Mouse (Mus musculus) neural tube, embryonic 11.5 days (tissue): Measurements from ENCODE around the gene Casc3. TPM values are rescaled to one million over a fixed set of nuclear protein-coding genes. Genes with fewer than 3 reads are reported as not detected.

Experiments used
- ATAC-seq: fragments of 200-750 bp; cut with Nextera tagmentation; 2 replicates; pipeline ENCODE4 v1.8.0; 2017; ENCODE audit warnings: moderate number of reproducible peaks, mild to moderate bottlenecking, moderate TSS enrichment, moderate library complexity; ENCODE audit not compliant: insufficient read depth, low FRiP score, low TSS enrichment
- DNase-seq: peaks from one replicate; pipeline ENCODE4 v3.0.0-alpha.2; 2015; ENCODE audit warnings: low spot score
- H3K27ac ChIP-seq: fragments of 300-500 bp; sonication (generic); 2 replicates; pipeline ENCODE4 v1.5.1; 2014; ENCODE audit warnings: low read depth, mild to moderate bottlenecking, low read length
- H3K27me3 ChIP-seq: fragments of 300-500 bp; sonication (generic); 2 replicates; pipeline ENCODE4 v1.6.1; 2014; ENCODE audit warnings: mild to moderate bottlenecking, low read length, mixed read lengths; ENCODE audit not compliant: control insufficient read depth, insufficient read depth
- H3K36me3 ChIP-seq: fragments of 300-500 bp; sonication (generic); 2 replicates; pipeline ENCODE4 v1.6.1; 2014; ENCODE audit warnings: mild to moderate bottlenecking, low read length, moderate library complexity, mixed read lengths; ENCODE audit not compliant: control insufficient read depth, insufficient read depth
- H3K4me1 ChIP-seq: fragments of 300-500 bp; sonication (generic); 2 replicates; pipeline ENCODE4 v1.6.1; 2014; ENCODE audit warnings: low read length, mixed read lengths; ENCODE audit not compliant: control insufficient read depth, insufficient read depth
- H3K4me2 ChIP-seq: fragments of 300-500 bp; sonication (generic); 2 replicates; pipeline ENCODE4 v1.6.1; 2014; ENCODE audit warnings: low read depth, mild to moderate bottlenecking, moderate library complexity
- H3K4me3 ChIP-seq: fragments of 300-500 bp; sonication (generic); 2 replicates; pipeline ENCODE4 v1.5.1; 2014; ENCODE audit warnings: low read depth, low read length
- H3K9ac ChIP-seq: fragments of 300-500 bp; sonication (generic); 2 replicates; pipeline ENCODE4 v1.6.1; 2014; ENCODE audit warnings: mild to moderate bottlenecking, low read length
- H3K9me3 ChIP-seq: fragments of 300-500 bp; sonication (generic); 2 replicates; pipeline ENCODE4 v1.6.1; 2016; ENCODE audit warnings: low read length; ENCODE audit not compliant: control insufficient read depth
- WGBS: fragments of 180-500 bp; shearing (Covaris S2); extraction: QIAGEN DNeasy Blood & Tissue Kit; methylation state at CpG from one replicate; pipeline ENCODE4 v1.1.7; 2014; 5-methylcytosine and 5-hydroxymethylcytosine counted together
- polyA plus RNA-seq: library from polyadenylated mRNA; unstranded; fragments of >200 nt; fragmentation: Nextera tagmentation; extraction: Ambion mirVana; gene quantifications from 2 replicates; pipeline ENCODE4 v1.2.1, GENCODE M21; 2014

Casc3 gene
- polyA plus RNA-seq, 1 experiment from 2014 or later = 59.4 TPM

DNA sequence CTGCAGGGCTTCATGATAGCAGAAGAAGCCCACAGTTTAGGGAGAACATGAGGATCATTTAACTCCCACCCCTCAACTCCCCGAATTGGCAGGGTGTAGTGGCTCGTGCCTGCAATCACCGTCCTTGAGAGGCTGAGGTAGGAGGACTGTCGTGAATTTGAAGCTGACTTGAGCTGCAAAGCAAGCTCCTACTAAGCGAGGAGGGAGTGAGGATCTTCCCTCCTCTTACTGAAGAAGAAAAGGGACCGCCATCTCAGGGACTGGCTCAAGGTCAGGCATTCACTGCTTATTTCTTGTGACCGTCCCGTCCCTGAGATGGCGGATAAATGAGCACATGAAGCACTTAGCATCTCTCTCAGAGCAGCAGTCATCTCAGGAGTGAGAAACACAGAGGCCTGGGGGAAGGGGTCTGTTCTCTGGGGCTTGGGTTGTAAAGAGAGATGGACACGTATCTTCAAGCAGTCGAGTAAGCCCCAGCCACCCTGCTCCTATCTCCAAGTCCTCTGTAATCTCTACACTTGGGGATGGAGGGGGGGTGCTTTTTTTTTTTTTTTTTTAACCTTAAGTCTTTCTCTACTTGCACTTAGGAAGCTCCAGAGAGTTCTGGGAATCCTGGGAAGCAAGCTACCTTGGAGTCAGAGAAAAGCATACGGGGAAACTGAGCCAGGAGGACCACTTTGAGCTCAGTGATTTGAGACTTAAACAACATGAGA lies 28.5 kb upstream of the Casc3 start:
- H3K9me3 ChIP-seq = no peaks in the 10 kb centered on the region
- H3K9ac ChIP-seq = no peak overlapping the region
- ATAC-seq (no peak), DNase-seq (no peak)
- peaks cover 28% of the 10 kb centered on the region for H3K4me1 ChIP-seq
- H3K27ac ChIP-seq = peak overlapping the region; percentile 9; the same call in 1 of the 2 replicates
- H3K4me2 ChIP-seq = no peak overlapping the region
- no peak overlapping the region for H3K4me3 ChIP-seq
- no peaks in the 10 kb centered on the region for H3K27me3 ChIP-seq
- 42% methylated on average over 12 of the region's 12 CpGs for WGBS
- H3K36me3 ChIP-seq = no peaks in the 10 kb centered on the region

DNA sequence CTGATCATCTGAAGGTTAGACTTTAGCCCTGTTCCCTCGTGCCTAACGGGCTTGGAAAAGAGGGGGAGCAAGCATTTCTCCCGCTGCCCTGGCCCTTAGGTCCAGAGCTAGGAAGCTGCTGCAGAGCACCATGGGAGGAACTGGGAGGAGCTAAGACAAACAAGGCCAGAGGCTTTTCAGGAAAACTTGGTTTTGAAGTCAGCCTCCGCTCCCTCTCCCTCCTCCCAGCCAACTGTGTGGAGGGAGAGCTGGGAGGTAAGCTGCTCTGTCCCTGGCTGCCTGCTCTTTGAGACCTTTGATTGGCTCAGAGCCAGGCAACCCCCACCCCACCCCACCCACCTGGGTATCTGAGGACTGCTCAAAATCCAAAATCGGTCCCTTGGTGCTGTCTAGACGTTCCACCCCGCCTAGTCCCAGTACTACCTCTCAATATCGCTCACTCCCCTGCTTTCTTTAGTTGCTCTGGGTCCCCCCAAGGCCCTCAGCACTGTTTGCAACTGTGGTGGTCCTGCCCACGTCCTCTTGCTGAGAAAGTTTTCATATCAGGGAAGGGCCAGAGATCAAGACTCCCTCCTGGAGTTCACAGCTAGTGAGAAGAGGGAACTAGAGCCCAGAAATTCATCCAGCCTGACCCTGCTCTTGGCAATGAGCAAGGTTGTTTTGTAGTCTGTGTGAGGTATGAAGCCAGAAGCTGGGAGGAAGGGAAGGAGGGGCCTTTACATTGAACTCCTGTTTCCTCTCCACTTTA lies 27.7 kb upstream of the Casc3 start:
- ATAC-seq = no peak
- peak overlapping the region; percentile 50 for H3K27ac ChIP-seq
- no peak overlapping the region for H3K9ac ChIP-seq
- H3K4me3 ChIP-seq = no peak overlapping the region
- H3K36me3 ChIP-seq = no peaks in the 10 kb centered on the region
- H3K9me3 ChIP-seq = no peaks in the 10 kb centered on the region
- no peaks in the 10 kb centered on the region for H3K27me3 ChIP-seq
- WGBS = 14% methylated on average over 9 of the region's 9 CpGs
- H3K4me2 ChIP-seq = peak overlapping the region; percentile 6; the same call in 1 of the 2 replicates
- peak; percentile 45 for DNase-seq
- peaks cover 31% of the 10 kb centered on the region for H3K4me1 ChIP-seq

DNA sequence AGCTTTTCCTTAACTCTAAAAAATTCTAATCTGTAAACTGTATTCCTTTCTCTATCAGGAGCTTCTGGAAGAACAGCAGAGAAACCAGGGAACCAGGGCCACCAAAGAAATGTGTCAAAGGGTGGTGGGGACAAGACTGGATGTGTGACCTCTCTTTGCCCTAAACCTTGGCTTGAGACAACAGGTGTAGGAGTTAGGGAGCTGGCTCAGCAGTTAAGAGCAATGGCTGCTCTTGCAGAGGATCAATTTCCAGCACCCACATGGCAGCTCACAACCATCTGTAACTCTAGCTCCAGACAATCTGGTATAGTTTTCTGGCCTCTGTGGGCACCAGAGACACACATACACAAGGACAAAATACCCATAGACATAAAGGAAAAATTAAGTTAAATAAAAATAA lies 26.8 kb upstream of the Casc3 start:
- no peak overlapping the region for H3K9ac ChIP-seq
- no peaks in the 10 kb centered on the region for H3K27me3 ChIP-seq
- H3K4me3 ChIP-seq = no peak overlapping the region
- peaks cover 39% of the 10 kb centered on the region for H3K4me1 ChIP-seq
- no peak overlapping the region for H3K27ac ChIP-seq
- no peaks in the 10 kb centered on the region for H3K36me3 ChIP-seq
- ATAC-seq (no peak), DNase-seq (no peak)
- no peaks in the 10 kb centered on the region for H3K9me3 ChIP-seq
- no peak overlapping the region for H3K4me2 ChIP-seq

DNA sequence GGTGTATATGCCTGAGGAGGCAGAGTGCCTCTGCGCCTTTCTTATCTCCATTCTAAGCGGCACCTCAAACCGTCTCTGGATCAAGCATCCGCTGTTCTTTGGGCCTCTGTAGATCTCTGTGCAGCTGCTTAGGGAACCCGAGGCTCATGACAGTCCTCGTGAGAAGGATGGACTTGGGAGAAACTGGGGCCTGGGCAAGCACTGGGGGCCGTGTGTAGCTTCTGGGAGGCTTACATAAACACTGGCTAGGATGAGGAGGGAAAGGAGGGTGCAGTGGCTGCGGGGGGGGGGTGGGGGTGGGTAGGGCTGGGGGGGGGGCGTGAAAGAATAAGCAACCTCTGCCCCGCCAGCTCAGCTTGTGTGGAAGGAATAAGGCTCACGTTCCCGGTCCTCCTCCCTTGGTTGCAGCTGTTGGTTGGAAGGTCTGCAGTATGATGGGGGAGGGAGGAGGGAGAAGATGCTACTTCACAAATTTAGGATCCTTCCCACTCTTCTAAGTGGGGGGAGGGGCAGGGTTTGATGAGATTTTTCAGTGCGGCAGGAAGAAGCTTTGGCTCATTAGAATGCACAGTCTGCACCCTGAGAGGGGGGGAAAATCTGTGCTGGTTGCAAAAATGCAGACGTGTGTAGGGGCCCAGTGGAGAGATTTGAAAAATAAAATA lies 22.7 kb upstream of the Casc3 start:
- DNase-seq (no peak), ATAC-seq (no peak)
- Histone ChIP-seq H3K36me3 (no peaks in the 10 kb centered on the region), H3K4me2 (no peak overlapping the region; the same call in 1 of the 2 replicates), H3K9me3 (no peaks in the 10 kb centered on the region), H3K27me3 (no peaks in the 10 kb centered on the region), H3K4me3 (no peak overlapping the region), H3K9ac (no peak overlapping the region), H3K4me1 (peaks cover 26% of the 10 kb centered on the region), H3K27ac (peak overlapping the region; percentile 80; the same call in 1 of the 2 replicates)
- WGBS = 18% methylated on average over 14 of the region's 14 CpGs

DNA sequence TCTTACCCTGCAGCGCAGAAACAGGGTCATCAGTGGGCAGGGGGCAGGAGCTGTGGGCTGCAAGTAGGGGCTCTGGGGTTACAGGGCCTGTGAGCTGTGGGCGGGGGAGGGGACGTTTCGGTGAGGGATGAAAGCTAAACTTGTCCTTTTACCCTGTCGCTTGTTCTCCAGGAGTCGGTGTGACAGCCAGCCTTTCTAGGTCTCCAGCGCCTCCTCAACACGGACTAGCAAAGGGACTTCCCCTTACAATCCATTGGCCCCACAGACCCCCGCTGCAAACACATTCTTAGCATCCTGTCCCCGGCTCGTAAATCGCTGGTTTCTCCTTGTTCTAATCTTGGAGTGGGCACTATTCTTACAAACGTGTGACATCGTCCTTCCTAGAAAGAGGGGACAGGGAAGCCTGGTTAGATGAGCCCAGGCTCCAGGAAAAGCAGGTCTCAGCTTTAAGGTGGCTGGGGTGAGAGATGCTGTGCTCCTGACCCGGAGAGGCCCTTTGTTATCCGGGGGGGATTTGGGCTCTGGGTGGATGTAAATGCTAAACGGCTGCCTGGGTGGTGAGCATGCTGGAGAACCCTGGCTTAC lies 22.0 kb upstream of the Casc3 start:
- no peak for DNase-seq
- peaks cover 26% of the 10 kb centered on the region for H3K4me1 ChIP-seq
- H3K4me2 ChIP-seq = peak overlapping the region; percentile 41

DNA sequence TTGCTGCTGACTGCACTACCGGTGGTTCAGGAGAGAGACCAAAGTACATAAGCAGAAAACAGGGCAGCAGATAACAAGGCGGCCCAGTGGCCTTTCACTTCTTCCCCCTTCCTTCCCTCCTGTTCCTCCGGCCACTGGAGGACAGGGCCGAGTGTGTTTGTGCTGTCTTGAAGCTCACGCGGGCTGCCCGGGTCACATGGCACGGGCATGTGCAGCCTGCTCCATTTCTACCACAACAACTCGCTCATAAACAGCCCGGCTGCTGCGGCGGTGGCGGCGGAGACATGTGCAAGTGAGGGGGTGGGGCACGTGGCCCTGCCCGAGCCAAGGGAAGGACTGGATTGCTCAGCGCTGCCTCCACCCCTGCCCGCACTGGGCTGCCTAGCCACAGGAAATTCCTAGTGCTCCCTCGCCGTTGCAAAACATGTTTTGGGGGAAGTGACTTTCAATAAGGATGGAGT lies 21.4 kb upstream of the Casc3 start:
- Histone ChIP-seq H3K4me2 (peak overlapping the region; percentile 41), H3K4me3 (peak overlapping the region; percentile 11; the same call in 1 of the 2 replicates), H3K9me3 (no peaks in the 10 kb centered on the region), H3K9ac (peak overlapping the region; percentile 44), H3K4me1 (peaks cover 26% of the 10 kb centered on the region), H3K27ac (peak overlapping the region; percentile 80), H3K27me3 (no peaks in the 10 kb centered on the region), H3K36me3 (no peaks in the 10 kb centered on the region)
- DNase-seq (peak; percentile 78), ATAC-seq (no peak; the same call in 1 of the 2 replicates)
- WGBS = under 1% methylated on average over 20 of the region's 20 CpGs

More for the DNA sequence above, 22.0 kb upstream of the Casc3 start:
- Histone ChIP-seq H3K4me3 (peak overlapping the region; percentile 11; the same call in 1 of the 2 replicates), H3K9me3 (no peaks in the 10 kb centered on the region), H3K36me3 (no peaks in the 10 kb centered on the region), H3K27me3 (no peaks in the 10 kb centered on the region), H3K9ac (peak overlapping the region; percentile 44), H3K27ac (peak overlapping the region; percentile 80)
- WGBS = 2% methylated on average over 17 of the region's 17 CpGs
- no peak for ATAC-seq

DNA sequence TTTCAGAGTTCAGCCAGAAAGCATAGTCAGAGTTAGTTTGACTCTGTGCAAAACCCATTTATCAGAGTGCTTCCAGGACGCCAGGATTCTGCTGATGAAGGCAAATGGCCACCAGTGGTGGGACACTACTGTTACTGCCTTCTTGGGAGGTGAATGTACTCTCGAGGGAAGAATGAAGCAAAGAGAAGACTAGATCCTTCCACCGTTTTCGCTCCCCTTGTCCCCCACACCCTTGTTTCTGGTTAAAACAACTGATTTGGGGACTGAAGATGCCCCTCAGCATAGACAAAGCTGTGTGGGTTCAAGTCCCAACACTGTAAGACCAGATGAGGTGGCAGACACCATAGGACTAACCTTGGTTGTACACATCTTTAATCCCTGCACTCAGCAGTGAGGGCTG lies 20.6 kb upstream of the Casc3 start:
- no peak overlapping the region for H3K9ac ChIP-seq
- no peaks in the 10 kb centered on the region for H3K27me3 ChIP-seq
- H3K4me1 ChIP-seq = peaks cover 26% of the 10 kb centered on the region
- no peak for ATAC-seq
- 75% methylated on average over 4 of the region's 4 CpGs for WGBS
- no peak overlapping the region for H3K4me2 ChIP-seq
- no peak for DNase-seq
- H3K9me3 ChIP-seq = no peaks in the 10 kb centered on the region
- H3K4me3 ChIP-seq = no peak overlapping the region
- H3K36me3 ChIP-seq = no peaks in the 10 kb centered on the region
- H3K27ac ChIP-seq = no peak overlapping the region

DNA sequence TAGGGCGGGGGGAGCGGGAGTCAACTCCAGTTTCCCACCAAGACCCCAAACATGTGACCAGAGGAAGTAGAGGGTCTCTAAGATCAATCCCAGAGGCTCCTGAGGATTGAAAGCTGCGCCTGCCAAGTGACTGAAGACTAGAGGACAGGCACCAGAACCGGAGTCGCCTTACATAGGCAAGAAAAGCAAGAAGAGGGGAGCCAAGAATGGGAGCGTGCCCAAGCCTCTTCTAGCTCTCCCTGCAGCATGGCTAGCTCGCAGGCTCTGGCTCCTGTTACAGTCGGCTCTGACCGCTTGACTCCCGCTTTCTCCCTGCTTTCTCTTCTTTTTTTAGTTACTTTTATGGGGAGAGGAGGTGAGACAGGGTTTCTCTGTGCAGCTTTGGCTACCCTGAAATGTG lies 19.5 kb upstream of the Casc3 start:
- Histone ChIP-seq H3K4me1 (peaks cover 26% of the 10 kb centered on the region), H3K4me3 (no peak overlapping the region), H3K27me3 (no peaks in the 10 kb centered on the region), H3K4me2 (no peak overlapping the region), H3K9me3 (no peaks in the 10 kb centered on the region), H3K9ac (no peak overlapping the region), H3K27ac (no peak overlapping the region), H3K36me3 (no peaks in the 10 kb centered on the region)
- DNase-seq = no peak
- 72% methylated on average over 10 of the region's 10 CpGs for WGBS
- no peak for ATAC-seq
